Mouse (Mus musculus) granulocyte monocyte progenitor cell, adult 5-6 weeks (primary cell): ENCODE measurements around the gene Trim28. TPM values are rescaled to one million over a fixed set of nuclear protein-coding genes. Genes with fewer than 3 reads are reported as not detected.

Experiments
- ATAC-seq: replicated peaks from 2 replicates; pipeline ENCODE4 v1.8.0; 2016; ENCODE audit warnings: mild to moderate bottlenecking, moderate TSS enrichment, inconsistent platforms; ENCODE audit not compliant: poor library complexity, severe bottlenecking
- total RNA-seq, 2 experiments: library from RNA; stranded (forward) in 1 of 2; stranded (reverse) in 1 of 2; fragments of 200-712, 200-1000 nt in 1 of 2; fragments of >200 nt in 1 of 2; fragmentation: Nextera tagmentation in 1 of 2; gene quantifications; 2 replicates each; pipeline ENCODE4 v1.2.3; 2014 to 2017

Trim28 gene
- total RNA-seq, 2 experiments from 2014 or later: 489 to 599 TPM

DNA sequence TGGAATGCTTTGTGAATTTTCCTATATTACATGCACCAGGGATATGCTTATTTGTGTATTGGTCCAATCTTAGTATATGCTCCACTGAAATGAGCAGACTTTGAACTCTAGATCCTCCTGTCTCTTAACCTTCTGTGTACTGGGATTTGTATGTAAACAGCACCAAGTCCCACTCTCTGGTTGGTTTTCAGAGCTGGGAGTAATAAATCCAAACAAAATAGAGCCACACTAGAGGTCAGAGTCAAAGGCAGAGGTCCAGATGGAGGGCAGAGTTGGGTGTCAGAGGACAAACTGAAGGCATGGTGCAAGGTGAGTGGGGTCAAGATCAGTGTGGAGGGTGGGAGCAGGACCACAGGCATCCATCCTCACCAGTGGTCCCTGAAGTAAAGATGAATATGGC is 3.1 kb upstream of the Trim28 start:
- ATAC-seq: no peak

DNA sequence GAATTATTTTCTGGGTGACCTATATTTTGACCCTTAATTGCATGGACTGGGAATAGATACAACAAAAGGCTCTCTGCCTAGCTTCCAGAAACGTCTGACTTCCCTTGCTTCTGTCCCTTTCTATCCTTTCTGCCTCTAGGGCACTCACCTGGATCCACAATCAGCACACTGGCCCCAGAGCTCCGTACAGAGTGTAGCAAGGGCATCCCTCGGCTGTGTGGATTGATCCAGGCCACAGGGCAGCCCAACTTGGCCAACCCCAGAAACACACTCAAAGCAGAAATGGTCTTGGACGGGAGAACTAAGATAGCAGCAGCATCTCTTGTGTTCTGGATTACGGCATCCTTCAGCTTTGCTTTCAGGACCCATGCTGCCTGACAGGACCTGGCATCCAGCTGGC is 1.7 kb upstream of the Trim28 start:
- no peak for ATAC-seq

DNA sequence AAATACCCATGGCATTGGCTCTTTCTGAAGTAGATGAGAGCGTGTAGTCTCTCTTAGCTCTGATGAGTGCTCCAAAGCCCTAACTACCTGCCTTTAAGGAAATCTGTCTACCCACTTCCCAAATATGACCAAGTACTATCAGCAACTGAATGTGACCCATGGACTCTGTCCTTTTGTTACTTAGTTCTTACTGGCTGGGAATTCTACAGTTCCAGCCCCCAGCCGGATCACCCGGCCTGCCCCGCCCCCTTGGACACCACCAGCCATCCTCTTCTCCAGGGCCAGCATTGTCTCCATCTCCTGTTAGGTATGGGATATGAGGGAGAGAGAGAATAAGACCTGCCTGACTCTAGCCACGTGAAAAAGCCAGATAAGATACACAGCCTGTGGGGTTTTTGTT is 861 bp upstream of the Trim28 start, which contains the start of gene Slc27a5:
TSS of gene Slc27a5 (minus strand) at position 140 of the 400 bp plus-strand sequence.
- ATAC-seq: no peak

DNA sequence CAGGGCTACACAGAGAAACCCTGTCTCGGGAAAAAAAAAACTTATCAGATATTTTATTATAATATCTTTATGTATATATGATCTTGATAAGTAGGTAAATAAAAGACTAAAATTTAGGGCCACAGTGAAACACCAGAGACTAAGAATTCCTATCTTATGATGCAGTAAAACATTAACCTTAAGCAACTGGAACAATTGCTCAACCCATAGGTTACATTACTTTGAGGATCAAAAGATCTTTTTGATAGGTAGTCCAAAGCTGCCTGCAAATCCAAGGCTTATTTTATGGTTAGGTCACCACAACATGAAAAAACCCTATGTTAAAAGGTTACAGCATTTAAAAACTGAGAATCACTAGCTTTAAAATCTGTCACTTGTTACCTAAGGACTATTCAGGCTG is 2.7 kb downstream of the Trim28 start:
- no peak for ATAC-seq

GRCm38 (mm10) chr7:13003380-13003779 is 4.5 kb downstream of the Trim28 start:
- ATAC-seq: no peak

- ATAC-seq: no peak
Observed at GRCm38 (mm10) chr7:13006011-13006410, 7.1 kb downstream of the Trim28 start.

GRCm38 (mm10) chr7:13006531-13006930 is 7.6 kb downstream of the Trim28 start:
- no peak for ATAC-seq

DNA sequence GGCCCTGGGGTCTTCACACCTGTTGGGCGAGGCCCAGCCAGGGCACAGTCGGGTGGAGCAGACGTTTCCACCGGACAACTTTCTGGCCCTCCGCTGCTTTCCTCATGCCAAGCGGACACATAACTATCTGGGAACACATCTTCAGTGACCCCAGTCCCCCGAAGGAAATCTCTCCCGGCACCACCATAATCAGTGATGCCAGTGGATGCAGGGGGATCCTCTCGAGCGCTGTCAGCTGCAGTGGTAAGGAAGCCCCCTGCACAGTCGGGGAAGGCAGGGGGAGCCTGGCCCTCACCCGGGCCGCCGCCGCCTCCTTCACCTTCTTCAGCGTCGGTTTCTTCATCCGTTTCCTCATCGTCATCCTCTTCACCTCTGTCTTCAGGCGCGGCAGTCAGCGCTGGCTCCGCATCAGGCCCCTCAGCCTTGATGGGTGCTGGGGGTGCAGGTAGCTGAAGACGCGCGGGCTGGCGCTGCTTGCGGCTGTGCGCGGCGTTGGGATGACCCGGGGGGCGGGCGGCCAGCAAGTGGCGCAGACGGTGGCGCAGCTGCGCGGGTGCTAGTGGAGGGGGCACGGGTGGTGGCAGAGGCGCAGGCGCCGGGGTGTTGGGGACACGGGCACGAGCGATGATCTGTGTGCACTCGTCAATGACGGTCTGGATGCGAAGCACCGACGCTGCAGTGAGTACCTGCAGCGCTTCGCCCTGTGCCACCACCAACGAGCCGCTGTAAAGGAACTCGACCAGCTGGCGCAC is 8.6 kb downstream of the Trim28 start:
- ATAC-seq: no peak

GRCm38 (mm10) chr7:13009143-13010004 is 10.5 kb downstream of the Trim28 start:
- ATAC-seq: peak; percentile 88

DNA sequence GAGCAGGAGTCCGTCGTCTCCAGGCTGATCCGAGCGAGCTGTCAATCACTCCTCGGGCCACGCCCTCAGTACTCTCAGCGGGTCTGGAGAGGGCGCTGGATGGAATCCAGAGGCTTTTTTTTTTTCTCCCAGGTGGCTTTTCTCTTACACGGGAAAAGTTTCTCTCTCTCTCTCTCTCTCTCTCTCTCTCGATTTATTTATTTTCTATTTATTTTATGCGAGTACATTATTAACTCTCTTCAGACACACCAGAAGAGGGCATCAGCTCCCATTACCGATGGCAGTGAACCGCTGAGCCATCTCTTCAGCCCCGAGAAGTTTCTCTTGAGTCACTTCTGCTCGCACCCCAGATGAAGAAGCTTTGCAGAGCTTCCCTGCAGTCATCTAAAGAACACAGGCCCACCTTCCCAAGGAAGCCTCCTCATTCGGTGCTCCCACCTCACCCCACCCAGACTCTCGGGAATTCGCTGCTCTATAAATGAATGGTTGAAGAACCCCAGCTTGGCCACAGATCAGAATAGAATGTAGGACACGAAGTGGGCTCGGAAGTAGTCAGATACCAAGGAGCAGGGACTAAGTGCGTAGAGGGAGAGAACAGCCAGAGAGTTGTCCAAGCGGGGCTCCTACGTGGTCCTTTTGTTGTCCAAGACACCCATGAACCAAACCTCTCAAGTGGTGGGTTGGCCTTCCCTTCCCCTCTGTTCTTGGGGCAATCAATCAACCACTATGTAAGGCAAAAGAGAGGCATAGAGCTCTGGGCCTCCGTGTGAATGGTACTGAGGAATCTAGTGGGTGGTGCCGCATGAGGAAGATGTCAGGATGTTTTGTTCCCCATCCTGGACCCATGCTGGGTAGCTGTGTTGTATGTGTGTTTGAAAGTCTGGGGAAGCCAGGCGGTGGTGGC is 11.3 kb downstream of the Trim28 start, which contains the start of gene Zbtb45:
TSS of gene Zbtb45 (minus strand) at position 30 of the 904 bp plus-strand sequence.
- ATAC-seq: no peak

GRCm38 (mm10) chr7:13013671-13014070 is 14.8 kb downstream of the Trim28 start:
- ATAC-seq: no peak

DNA sequence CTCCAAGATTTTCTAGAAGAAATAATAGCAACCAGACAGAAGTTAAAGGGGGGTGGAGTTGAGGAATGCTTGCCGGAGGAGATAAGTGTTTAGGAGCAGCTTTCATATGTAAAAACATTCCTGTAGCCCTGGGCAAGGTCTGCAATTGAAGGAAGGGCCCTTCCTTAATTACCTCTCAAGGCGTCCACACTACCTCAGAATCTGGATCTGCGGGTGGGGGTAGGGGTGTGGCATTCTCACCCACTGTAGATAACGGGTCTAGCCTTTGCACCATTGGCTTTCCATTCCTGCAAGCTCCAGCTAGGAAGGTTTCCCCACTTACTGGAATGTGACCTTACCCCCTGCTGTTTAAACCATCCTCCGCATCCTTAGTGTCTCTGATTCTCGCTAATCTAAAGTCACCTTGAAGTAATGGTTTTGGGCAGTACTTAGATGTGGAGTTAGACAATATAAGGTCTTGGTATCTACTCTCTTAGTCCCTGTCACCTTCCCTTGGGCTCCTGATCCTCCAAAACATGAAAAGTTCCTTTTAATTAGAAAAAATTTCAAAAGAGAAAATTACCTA is 15.4 kb downstream of the Trim28 start:
- no peak for ATAC-seq

- no peak for ATAC-seq
Observed at GRCm38 (mm10) chr7:13015217-13015616, 16.3 kb downstream of the Trim28 start.

DNA sequence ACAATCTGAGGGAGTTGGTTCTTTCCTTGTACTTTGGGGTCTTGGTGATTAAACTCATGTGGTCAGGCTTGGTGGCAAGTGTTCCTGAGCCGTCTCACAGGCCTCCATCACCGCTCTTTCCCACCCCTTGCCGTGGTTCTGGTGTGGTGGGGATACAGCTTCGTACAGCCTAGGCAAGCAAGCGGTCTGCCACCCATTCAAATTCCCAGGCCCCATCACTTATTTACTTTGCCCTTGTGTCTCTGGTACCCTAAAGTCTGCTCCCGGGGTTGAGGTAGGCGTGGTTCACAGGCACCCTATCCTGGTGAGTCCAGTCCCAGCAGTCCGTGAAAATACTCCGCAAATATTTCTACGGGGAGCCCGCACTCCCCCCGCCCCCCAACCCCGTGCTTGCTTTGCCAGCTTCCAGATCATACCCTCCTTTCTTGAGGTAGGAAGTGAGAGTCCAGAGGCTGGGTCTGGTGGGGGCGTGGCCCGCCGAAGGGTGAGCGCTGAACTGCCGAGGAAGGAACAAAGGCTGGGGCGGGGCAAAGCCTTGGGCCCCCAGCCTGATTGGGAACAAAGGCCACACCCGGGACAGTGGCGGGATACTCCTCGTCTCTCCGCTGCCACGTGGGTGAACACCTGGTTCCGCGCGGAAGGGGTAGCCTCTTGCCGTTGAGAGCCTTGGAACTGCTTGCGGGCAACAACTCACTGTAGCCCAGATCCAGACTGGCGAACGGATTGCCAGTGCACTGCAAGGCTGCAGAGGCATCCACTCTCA is 24.0 kb downstream of the Trim28 start:
- peak; percentile 71 for ATAC-seq

DNA sequence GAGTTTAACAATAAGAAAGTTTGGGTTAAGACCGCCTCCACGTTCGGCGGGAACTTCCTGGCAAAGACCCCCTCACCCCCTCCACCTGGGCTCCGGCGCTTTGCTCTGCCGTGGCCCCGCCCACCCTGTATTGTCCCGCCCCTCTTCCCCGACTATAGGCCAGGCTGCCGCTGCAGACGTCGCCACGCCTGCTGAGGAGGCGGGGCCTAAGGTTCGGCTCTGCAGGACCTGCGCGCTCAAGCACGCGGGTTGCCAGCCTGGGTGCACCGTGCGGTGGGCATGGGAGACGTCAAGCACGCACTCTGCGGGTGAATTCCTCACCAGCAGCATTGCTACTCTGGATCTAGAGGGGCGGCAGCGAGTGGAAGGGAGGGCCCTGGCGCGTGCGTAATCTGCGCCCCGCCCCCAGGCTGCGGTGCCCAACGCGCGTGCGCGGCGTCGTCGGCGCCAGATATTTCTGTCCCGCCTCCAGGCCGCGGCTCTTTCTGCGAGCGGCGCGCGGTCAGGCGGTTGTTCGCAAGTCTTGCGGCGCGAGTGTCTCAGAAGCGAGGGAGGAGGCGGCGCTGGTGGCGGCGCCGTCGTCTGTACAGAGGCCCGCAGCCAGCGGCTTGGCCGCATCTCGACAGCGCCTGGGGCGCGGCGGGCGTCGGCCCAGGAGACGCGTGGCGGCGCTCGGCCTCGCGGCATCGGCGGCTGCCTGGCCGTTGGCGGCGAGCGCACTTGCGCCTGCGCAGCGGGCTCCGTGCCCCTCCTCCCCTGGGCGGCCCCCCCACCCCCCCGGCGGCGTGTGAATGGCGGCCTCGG is 25.2 kb downstream of the Trim28 start:
- ATAC-seq: peak; percentile 68

DNA sequence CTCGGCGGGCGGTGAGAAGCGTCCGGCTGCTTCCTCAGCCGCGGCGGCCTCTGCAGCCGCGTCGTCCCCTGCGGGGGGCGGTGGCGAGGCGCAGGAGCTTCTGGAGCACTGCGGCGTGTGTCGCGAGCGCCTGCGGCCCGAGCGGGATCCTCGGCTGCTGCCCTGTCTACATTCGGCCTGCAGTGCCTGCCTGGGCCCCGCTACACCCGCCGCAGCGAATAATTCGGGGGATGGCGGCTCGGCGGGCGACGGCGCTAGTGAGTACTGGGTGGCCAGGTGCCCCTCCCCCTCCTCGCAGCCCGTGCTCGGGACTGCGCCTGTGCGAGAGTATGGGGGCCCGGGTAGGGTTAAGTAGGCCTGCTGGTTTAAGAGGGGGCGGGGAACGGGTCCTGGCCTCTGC is 25.9 kb downstream of the Trim28 start:
- ATAC-seq: peak; percentile 8

DNA sequence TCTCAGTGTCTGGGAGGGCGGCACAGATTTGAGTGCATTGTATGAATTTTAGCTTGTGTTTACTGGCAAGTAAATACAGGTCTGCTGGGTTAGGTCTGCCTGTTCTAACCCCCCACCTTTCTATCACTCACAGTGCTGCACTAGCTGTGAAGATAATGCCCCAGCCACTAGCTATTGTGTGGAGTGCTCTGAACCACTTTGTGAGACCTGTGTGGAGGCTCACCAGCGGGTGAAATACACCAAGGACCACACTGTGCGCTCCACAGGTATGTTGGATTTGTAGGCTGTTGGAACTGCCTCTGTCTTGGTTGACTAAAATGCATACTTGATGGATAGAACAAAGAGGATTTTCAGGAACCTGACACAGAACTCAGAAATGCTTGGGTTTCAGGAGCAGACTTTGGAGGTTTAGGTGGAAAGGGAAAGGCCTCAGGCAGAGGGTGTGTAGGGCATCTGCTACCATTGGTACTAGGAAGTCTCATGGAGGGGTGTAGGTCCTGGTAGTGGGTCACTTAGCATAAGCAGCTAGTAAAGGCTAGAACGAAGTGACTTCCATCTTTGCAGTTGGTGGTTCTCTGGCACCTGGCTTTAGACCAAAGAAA is 26.7 kb downstream of the Trim28 start:
- ATAC-seq: no peak

DNA sequence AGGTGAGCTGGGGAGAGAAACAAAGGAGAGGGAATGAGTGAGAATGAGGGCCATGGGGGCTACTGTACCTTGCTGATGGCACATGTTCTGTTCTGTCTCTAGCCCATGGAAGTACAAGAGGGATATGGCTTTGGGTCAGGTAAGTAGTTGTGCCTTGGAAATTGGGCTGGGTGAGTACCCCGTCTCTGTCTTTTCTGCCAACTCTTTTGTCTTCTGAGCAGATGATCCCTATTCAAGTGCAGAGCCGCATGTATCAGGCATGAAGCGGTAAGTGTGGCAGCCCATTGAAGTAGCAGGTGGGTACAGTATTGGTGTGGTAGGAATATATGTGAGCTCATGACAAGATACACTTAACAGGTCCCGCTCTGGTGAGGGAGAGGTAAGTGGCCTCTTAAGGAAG is 30.1 kb downstream of the Trim28 start:
- no peak for ATAC-seq
